Mouse (Mus musculus): ENCODE data around the gene Gm21904. TPM values are rescaled to one million over a fixed set of nuclear protein-coding genes. Genes with fewer than 3 reads are reported as not detected.
"Not testable (repeated sequence)": the region's sequence is repeated elsewhere in the genome, so short reads cannot be mapped to it uniquely, and the experiment has no call there.

Gm21904 gene
- not detected in 2 replicates for polyA plus RNA-seq (2012; rRNA removed)

GRCm38 (mm10) chrY:17846166-17846565, at the start of gene Gm21904:
Gene Gm21904 (minus strand): TSS chrY:17846266.
- WGBS = no CpG with 5 or more reads among the region's 3 CpGs
- not testable (repeated sequence) for DNase-seq (ENCODE audit: low read depth, low spot score)

GRCm38 (mm10) chrY:17874441-17874840, 28.4 kb upstream of the Gm21904 start, which contains the start of the genes Gm20772 and Gm20831:
Gene Gm20772 (plus strand): TSS chrY:17874741.
Gene Gm20831 (plus strand): TSS chrY:17874741.
- not testable (repeated sequence) for DNase-seq (ENCODE audit: low read depth, low spot score)

Other genes with a start within 250 kb of the Gm21904 start
- not detected in 2 replicates for gene Gm20772, start 28.5 kb upstream of the Gm21904 start, polyA plus RNA-seq (2012; rRNA removed)
- not detected in 2 replicates for gene Gm20831, start 28.5 kb upstream of the Gm21904 start, polyA plus RNA-seq (2012; rRNA removed)
- gene Srsy, start 91.1 kb upstream of the Gm21904 start, polyA plus RNA-seq (2012; rRNA removed) = not detected in 2 replicates
- gene Gm21764, start 215.5 kb upstream of the Gm21904 start, polyA plus RNA-seq (2012; rRNA removed) = not detected in 2 replicates
- not detected in 2 replicates for gene Ssty1, start 242.8 kb upstream of the Gm21904 start, polyA plus RNA-seq (2012; rRNA removed)